Mouse (Mus musculus): Measurements from ENCODE around the gene 4930522H14Rik. TPM values are rescaled to one million over a fixed set of nuclear protein-coding genes. Genes with fewer than 3 reads are reported as not detected.

The 4930522H14Rik gene
- not detected in 2 replicates for polyA plus RNA-seq (2014; fragmentation: Nextera tagmentation; extraction: Ambion mirVana)

DNA sequence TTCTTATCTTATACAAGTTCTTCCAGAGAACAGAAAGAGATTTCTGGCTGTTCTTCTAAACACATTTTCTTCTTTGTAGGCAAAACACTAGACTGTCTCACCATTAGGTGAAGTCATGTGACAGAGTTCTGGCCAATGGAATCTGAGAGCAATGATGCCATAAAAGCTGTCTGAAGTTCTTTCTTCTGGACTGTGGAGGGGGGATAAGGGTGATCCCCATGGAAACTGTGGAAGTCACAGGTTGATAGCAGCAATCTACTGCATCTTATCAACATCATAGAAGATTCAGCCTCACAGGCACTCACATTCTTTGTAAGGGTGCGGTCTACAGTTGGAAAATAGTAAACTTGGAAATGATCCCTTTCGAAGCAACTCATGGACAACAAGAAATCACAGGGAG is at the start of gene 4930522H14Rik:
TSS of gene 4930522H14Rik (minus strand) at position 187 of the 400 bp plus-strand sequence.
- no peak for DNase-seq (ENCODE audit: low spot score)
- Histone ChIP-seq H3K4me2 (replicated peaks) (no peak within 1 kb of the TSS), H3K27ac (no peak within 1 kb of the TSS), H3K9me3 (ENCODE audit: control insufficient read depth, low read length) (no peaks in the 10 kb centered on the region), H3K27me3 (ENCODE audit: control insufficient read depth, insufficient read depth, low read length) (no peaks in the 10 kb centered on the region), H3K36me3 (replicated peaks; ENCODE audit: control insufficient read depth, insufficient read depth) (no peaks in the 10 kb centered on the region), H3K9ac (no peak within 1 kb of the TSS), H3K4me3 (replicated peaks; ENCODE audit: low read length) (no peak within 1 kb of the TSS), H3K4me1 (replicated peaks; ENCODE audit: control insufficient read depth, insufficient read depth, low read length) (no peaks in the 10 kb centered on the region)
- ATAC-seq (ENCODE audit: low FRiP score) = no peak
- WGBS = 99% methylated on average over 2 of the region's 2 CpGs

- 91% methylated on average over 3 of the region's 3 CpGs for WGBS
Observed at GRCm38 (mm10) chr4:109578356-109578755, 47.3 kb upstream of the 4930522H14Rik start.

GRCm38 (mm10) chr4:109576933-109577332 is 45.8 kb upstream of the 4930522H14Rik start:
- no peak for DNase-seq (ENCODE audit: low spot score)
- 78% methylated on average over 5 of the region's 5 CpGs for WGBS
- Histone ChIP-seq H3K27ac (no peak overlapping the region), H3K36me3 (replicated peaks; ENCODE audit: control insufficient read depth, insufficient read depth) (no peaks in the 10 kb centered on the region), H3K9me3 (ENCODE audit: control insufficient read depth, low read length) (no peaks in the 10 kb centered on the region), H3K4me2 (replicated peaks) (no peak overlapping the region), H3K4me1 (replicated peaks; ENCODE audit: control insufficient read depth, insufficient read depth, low read length) (no peaks in the 10 kb centered on the region), H3K4me3 (replicated peaks; ENCODE audit: low read length) (no peak overlapping the region), H3K9ac (no peak overlapping the region), H3K27me3 (ENCODE audit: control insufficient read depth, insufficient read depth, low read length) (no peaks in the 10 kb centered on the region)
- no peak for ATAC-seq (ENCODE audit: low FRiP score)

More at GRCm38 (mm10) chr4:109578356-109578755, 47.3 kb upstream of the 4930522H14Rik start:
- H3K27me3 ChIP-seq (ENCODE audit: control insufficient read depth, insufficient read depth, low read length) = no peaks in the 10 kb centered on the region
- H3K4me1 ChIP-seq (replicated peaks; ENCODE audit: control insufficient read depth, insufficient read depth, low read length) = no peaks in the 10 kb centered on the region
- no peaks in the 10 kb centered on the region for H3K36me3 ChIP-seq (replicated peaks; ENCODE audit: control insufficient read depth, insufficient read depth)
- no peaks in the 10 kb centered on the region for H3K9me3 ChIP-seq (ENCODE audit: control insufficient read depth, low read length)
- ATAC-seq (ENCODE audit: low FRiP score) = no peak
- DNase-seq (ENCODE audit: low spot score) = no peak
- H3K4me3 ChIP-seq (replicated peaks; ENCODE audit: low read length) = no peak overlapping the region
- H3K4me2 ChIP-seq (replicated peaks) = no peak overlapping the region
- no peak overlapping the region for H3K9ac ChIP-seq
- no peak overlapping the region for H3K27ac ChIP-seq

DNA sequence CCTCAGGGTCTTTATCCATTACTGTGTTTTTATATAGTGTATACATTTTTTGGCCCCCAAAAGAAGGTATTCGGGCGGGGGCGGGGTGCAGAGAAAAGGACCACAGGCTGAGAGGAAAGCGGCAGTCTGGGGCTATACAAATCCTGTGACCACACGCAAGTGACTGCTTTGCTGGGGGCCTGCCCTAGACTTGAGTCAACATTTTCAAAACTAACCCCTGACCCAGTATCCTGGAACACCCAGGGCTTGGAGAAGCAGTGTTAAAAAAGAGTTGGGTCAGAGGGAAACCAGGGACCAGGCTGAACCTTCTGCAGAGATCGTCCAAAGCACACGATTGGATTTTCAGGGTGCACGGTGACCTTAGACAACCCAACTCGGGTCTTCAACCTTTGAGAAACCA is 43.7 kb upstream of the 4930522H14Rik start:
- H3K36me3 ChIP-seq (replicated peaks; ENCODE audit: control insufficient read depth, insufficient read depth) = no peaks in the 10 kb centered on the region
- no peak overlapping the region for H3K27ac ChIP-seq
- ATAC-seq (ENCODE audit: low FRiP score) (no peak), DNase-seq (ENCODE audit: low spot score) (no peak)
- WGBS = 83% methylated on average over 9 of the region's 9 CpGs
- H3K4me3 ChIP-seq (replicated peaks; ENCODE audit: low read length) = no peak overlapping the region
- H3K9me3 ChIP-seq (ENCODE audit: control insufficient read depth, low read length) = no peaks in the 10 kb centered on the region
- H3K4me2 ChIP-seq (replicated peaks) = no peak overlapping the region
- no peaks in the 10 kb centered on the region for H3K4me1 ChIP-seq (replicated peaks; ENCODE audit: control insufficient read depth, insufficient read depth, low read length)
- H3K9ac ChIP-seq = no peak overlapping the region
- H3K27me3 ChIP-seq (ENCODE audit: control insufficient read depth, insufficient read depth, low read length) = no peaks in the 10 kb centered on the region

GRCm38 (mm10) chr4:109574331-109574730 is 43.2 kb upstream of the 4930522H14Rik start:
- no peaks in the 10 kb centered on the region for H3K27me3 ChIP-seq (ENCODE audit: control insufficient read depth, insufficient read depth, low read length)
- DNase-seq (ENCODE audit: low spot score) = no peak
- H3K27ac ChIP-seq = no peak overlapping the region
- no peaks in the 10 kb centered on the region for H3K36me3 ChIP-seq (replicated peaks; ENCODE audit: control insufficient read depth, insufficient read depth)
- H3K4me1 ChIP-seq (replicated peaks; ENCODE audit: control insufficient read depth, insufficient read depth, low read length) = 0 out of 2 replicates have a peak, but pooled peaks cover 3% of the 10 kb centered on the region
- H3K4me2 ChIP-seq (replicated peaks) = no peak overlapping the region
- WGBS = 46% methylated on average over 8 of the region's 8 CpGs
- no peak for ATAC-seq (ENCODE audit: low FRiP score)
- H3K9ac ChIP-seq = no peak overlapping the region
- no peak overlapping the region for H3K4me3 ChIP-seq (replicated peaks; ENCODE audit: low read length)
- H3K9me3 ChIP-seq (ENCODE audit: control insufficient read depth, low read length) = no peaks in the 10 kb centered on the region

DNA sequence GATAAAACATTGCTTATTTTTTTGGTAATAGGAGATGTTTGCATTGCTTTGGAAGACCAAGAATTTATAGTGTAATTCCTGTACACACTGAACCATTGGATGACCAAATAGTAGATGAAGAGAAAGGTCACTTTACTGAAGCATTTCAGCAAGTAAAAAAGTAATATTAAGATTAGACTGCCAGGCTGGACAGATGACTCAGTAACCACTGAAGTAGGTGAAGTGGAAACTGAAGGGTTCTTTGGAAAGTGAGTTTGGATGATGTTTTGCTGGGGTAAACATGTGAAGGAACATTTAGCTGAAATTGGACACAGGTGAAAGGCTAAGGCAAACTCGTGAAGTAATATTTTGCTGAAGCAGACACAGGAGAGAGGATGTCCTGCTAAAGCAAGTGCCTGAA is 41.5 kb upstream of the 4930522H14Rik start:
- H3K9ac ChIP-seq = no peak overlapping the region
- H3K4me3 ChIP-seq (replicated peaks; ENCODE audit: low read length) = no peak overlapping the region
- no peaks in the 10 kb centered on the region for H3K9me3 ChIP-seq (ENCODE audit: control insufficient read depth, low read length)
- 0 out of 2 replicates have a peak, but pooled peaks cover 5% of the 10 kb centered on the region for H3K4me1 ChIP-seq (replicated peaks; ENCODE audit: control insufficient read depth, insufficient read depth, low read length)
- H3K36me3 ChIP-seq (replicated peaks; ENCODE audit: control insufficient read depth, insufficient read depth) = no peaks in the 10 kb centered on the region
- DNase-seq (ENCODE audit: low spot score) = no peak
- 84% methylated on average over 1 of the region's 1 CpGs for WGBS
- no peak overlapping the region for H3K4me2 ChIP-seq (replicated peaks)
- ATAC-seq (ENCODE audit: low FRiP score) = no peak
- H3K27me3 ChIP-seq (ENCODE audit: control insufficient read depth, insufficient read depth, low read length) = no peaks in the 10 kb centered on the region
- H3K27ac ChIP-seq = no peak overlapping the region

DNA sequence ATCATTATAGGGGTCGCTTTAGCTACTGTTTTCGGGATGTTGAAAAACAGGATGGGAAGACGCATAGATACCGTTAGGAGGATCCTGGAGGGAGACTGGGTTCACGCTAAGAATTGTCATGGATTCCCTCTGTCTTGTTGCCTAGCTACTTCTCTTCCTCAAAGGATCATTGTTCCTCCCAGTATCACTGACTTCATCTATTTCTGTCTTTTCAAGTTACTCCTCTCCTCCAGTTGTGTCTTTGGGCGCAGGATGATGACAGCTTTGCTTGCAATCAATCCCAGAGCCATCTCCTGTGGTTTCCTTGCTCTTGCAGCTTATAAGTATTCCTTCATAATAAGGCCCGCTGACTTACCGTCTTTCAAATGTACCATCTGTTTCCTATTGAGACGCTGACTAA is 38.3 kb upstream of the 4930522H14Rik start:
- Histone ChIP-seq H3K9me3 (ENCODE audit: control insufficient read depth, low read length) (no peaks in the 10 kb centered on the region), H3K4me2 (replicated peaks) (peak overlapping the region; percentile 57), H3K36me3 (replicated peaks; ENCODE audit: control insufficient read depth, insufficient read depth) (no peaks in the 10 kb centered on the region), H3K9ac (peak overlapping the region; percentile 55), H3K4me3 (replicated peaks; ENCODE audit: low read length) (peak overlapping the region; percentile 31), H3K4me1 (replicated peaks; ENCODE audit: control insufficient read depth, insufficient read depth, low read length) (0 out of 2 replicates have a peak, but pooled peaks cover 5% of the 10 kb centered on the region), H3K27me3 (ENCODE audit: control insufficient read depth, insufficient read depth, low read length) (no peaks in the 10 kb centered on the region), H3K27ac (no peak overlapping the region; the same call in 1 of the 2 replicates)
- ATAC-seq (ENCODE audit: low FRiP score) (peak; percentile 60), DNase-seq (ENCODE audit: low spot score) (peak; percentile 42)
- WGBS = 49% methylated on average over 9 of the region's 9 CpGs

GRCm38 (mm10) chr4:109568959-109569358 is 37.9 kb upstream of the 4930522H14Rik start:
- peak overlapping the region; percentile 31 for H3K4me3 ChIP-seq (replicated peaks; ENCODE audit: low read length)
- DNase-seq (ENCODE audit: low spot score) (peak; percentile 38), ATAC-seq (ENCODE audit: low FRiP score) (peak; percentile 92)
- H3K4me2 ChIP-seq (replicated peaks) = peak overlapping the region; percentile 57
- H3K36me3 ChIP-seq (replicated peaks; ENCODE audit: control insufficient read depth, insufficient read depth) = no peaks in the 10 kb centered on the region
- no peaks in the 10 kb centered on the region for H3K27me3 ChIP-seq (ENCODE audit: control insufficient read depth, insufficient read depth, low read length)
- WGBS = 36% methylated on average over 10 of the region's 10 CpGs
- no peaks in the 10 kb centered on the region for H3K9me3 ChIP-seq (ENCODE audit: control insufficient read depth, low read length)
- H3K4me1 ChIP-seq (replicated peaks; ENCODE audit: control insufficient read depth, insufficient read depth, low read length) = 0 out of 2 replicates have a peak, but pooled peaks cover 5% of the 10 kb centered on the region
- peak overlapping the region; percentile 55 for H3K9ac ChIP-seq
- H3K27ac ChIP-seq = no peak overlapping the region; the same call in 1 of the 2 replicates

GRCm38 (mm10) chr4:109564711-109565110 is 33.6 kb upstream of the 4930522H14Rik start:
- H3K36me3 ChIP-seq (replicated peaks; ENCODE audit: control insufficient read depth, insufficient read depth) = no peaks in the 10 kb centered on the region
- no peaks in the 10 kb centered on the region for H3K9me3 ChIP-seq (ENCODE audit: control insufficient read depth, low read length)
- H3K27me3 ChIP-seq (ENCODE audit: control insufficient read depth, insufficient read depth, low read length) = no peaks in the 10 kb centered on the region
- WGBS = 95% methylated on average over 6 of the region's 6 CpGs
- no peak overlapping the region for H3K4me3 ChIP-seq (replicated peaks; ENCODE audit: low read length)
- H3K9ac ChIP-seq = no peak overlapping the region
- DNase-seq (ENCODE audit: low spot score) = no peak
- H3K4me2 ChIP-seq (replicated peaks) = no peak overlapping the region
- 0 out of 2 replicates have a peak, but pooled peaks cover 5% of the 10 kb centered on the region for H3K4me1 ChIP-seq (replicated peaks; ENCODE audit: control insufficient read depth, insufficient read depth, low read length)
- no peak for ATAC-seq (ENCODE audit: low FRiP score)
- no peak overlapping the region for H3K27ac ChIP-seq
